Mouse (Mus musculus): ENCODE data around the gene Aox2. TPM values are rescaled to one million over a fixed set of nuclear protein-coding genes. Genes with fewer than 3 reads are reported as not detected.

The Aox2 gene
- polyA plus RNA-seq, 1 experiment from 2014 or later: 0.34 TPM

DNA sequence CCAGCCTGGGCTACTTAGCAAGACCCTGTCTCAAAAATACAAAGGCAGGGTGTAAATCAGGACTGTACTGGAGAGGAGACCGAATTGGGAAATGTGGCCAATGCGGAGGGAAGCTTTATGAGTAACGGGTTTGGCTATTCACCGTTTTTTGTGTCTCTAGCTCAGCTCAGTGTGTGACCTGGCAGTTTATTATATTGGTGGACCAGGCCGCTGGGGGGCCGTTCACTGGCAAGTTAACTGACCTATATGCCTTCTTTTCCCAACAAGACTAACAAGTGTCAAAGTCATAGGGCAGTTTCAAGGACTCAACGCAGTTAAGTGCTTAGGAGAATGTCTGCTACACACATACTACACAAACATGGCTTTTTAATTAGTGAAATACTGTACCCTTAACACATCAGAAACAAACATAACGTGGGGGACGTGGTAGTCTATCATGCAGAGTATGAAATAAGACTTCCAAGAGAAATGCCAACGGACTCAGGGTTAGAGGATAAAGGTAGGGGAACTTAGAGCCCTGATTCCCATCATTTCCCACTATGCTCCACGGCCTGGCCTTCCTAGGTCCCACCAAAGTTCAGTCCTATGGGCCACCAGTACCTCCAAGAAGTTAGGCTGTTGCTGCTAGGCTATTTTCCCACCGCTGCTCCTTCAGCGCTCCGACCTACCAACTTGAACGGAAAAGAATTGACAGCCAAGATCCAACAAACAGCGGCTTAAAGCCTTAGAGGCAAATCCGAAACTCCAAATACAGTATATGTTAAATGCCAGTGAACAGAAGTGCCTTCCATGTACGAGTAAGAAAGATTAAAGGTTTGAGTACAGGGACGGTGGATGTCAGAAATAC lies 113.5 kb downstream of the Aox2 start:
- no peak for ATAC-seq (ENCODE audit: insufficient number of reproducible peaks, insufficient read depth, low FRiP score, low TSS enrichment, low read depth)
- peak overlapping the region; percentile 99 for H3K27ac ChIP-seq

DNA sequence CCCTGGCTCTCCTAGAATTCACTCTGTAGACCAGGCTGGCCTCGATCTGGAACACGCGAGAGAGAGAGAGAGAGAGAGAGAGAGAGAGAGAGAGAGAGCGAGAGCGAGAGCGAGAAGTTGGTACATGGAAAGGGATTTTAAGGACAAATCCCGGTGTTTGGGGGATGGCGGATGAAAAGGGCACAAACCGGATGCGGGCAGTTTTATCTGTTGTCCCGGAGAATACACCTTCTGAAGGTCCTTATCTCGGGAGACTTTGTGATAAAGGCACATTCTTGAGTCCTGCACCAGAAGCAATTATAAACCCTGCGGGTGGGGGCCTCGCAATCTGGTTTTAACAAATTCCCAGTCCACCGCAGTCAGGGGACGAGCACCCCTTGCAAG lies 114.1 kb downstream of the Aox2 start:
- no peaks in the 10 kb centered on the region for H3K27me3 ChIP-seq
- H3K36me3 ChIP-seq: peaks cover 26% of the 10 kb centered on the region
- H3K4me2 ChIP-seq: peak overlapping the region; percentile 83
- ATAC-seq (ENCODE audit: insufficient number of reproducible peaks, insufficient read depth, low FRiP score, low TSS enrichment, low read depth): no peak
- H3K27ac ChIP-seq: peak overlapping the region; percentile 99
- peak overlapping the region; percentile 91 for H3K4me3 ChIP-seq
- H3K4me1 ChIP-seq: peaks cover 22% of the 10 kb centered on the region
- H3K9me3 ChIP-seq: no peaks in the 10 kb centered on the region
- 2% methylated on average over 16 of the region's 16 CpGs for WGBS
- peak overlapping the region; percentile 99 for H3K9ac ChIP-seq

More for the DNA sequence above, 113.5 kb downstream of the Aox2 start:
- H3K9ac ChIP-seq: peak overlapping the region; percentile 99
- H3K4me2 ChIP-seq: peak overlapping the region; percentile 83
- H3K27me3 ChIP-seq: no peaks in the 10 kb centered on the region
- no peaks in the 10 kb centered on the region for H3K9me3 ChIP-seq
- 43% methylated on average over 19 of the region's 19 CpGs for WGBS
- H3K4me1 ChIP-seq: peaks cover 22% of the 10 kb centered on the region
- peak overlapping the region; percentile 91 for H3K4me3 ChIP-seq
- peaks cover 20% of the 10 kb centered on the region for H3K36me3 ChIP-seq

DNA sequence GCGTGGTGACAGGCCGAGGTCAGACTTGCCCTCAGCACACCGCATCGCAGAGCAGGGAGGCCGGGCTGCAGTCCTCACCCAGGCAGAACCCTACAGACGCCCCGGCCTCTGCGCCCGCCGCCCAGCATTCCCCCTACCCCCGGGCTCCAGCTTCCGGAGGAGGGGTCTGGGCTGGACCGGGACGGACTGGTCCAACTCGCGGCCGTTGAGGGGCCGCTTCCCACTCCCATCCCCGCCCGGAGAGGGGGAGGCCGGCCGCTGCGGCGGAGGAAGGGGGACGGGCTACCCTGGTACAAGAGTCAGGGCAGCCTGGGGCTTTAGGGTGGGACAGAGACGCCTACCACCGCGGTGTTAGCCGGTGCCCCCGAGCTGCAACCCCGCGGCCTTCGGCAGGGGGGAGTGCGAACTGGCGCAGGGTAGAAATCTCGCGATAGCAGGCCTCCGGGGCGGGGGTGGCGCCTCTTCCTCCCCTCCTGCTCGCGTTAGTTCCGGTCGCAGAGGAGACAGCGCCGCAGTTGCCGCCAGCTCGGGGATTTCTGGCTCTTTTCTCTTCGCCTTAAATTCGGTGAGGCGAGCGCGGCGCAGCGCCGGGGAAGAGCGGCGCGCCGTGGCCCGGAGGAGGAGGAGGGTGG lies 114.6 kb downstream of the Aox2 start, which contains the start of gene Bzw1:
Gene Bzw1, plus strand, starts transcription at position 247 of the 632 bp plus-strand sequence.
- Histone ChIP-seq H3K9ac (peak within 1 kb of the TSS; percentile 99), H3K36me3 (peaks cover 31% of the 10 kb centered on the region), H3K4me2 (peak within 1 kb of the TSS; percentile 83), H3K27ac (peak within 1 kb of the TSS; percentile 99), H3K4me1 (peaks cover 22% of the 10 kb centered on the region), H3K4me3 (peak within 1 kb of the TSS; percentile 91), H3K9me3 (no peaks in the 10 kb centered on the region), H3K27me3 (no peaks in the 10 kb centered on the region)
- peak; percentile 97 for ATAC-seq (ENCODE audit: insufficient number of reproducible peaks, insufficient read depth, low FRiP score, low TSS enrichment, low read depth)
- under 1% methylated on average over 47 of the region's 61 CpGs for WGBS

DNA sequence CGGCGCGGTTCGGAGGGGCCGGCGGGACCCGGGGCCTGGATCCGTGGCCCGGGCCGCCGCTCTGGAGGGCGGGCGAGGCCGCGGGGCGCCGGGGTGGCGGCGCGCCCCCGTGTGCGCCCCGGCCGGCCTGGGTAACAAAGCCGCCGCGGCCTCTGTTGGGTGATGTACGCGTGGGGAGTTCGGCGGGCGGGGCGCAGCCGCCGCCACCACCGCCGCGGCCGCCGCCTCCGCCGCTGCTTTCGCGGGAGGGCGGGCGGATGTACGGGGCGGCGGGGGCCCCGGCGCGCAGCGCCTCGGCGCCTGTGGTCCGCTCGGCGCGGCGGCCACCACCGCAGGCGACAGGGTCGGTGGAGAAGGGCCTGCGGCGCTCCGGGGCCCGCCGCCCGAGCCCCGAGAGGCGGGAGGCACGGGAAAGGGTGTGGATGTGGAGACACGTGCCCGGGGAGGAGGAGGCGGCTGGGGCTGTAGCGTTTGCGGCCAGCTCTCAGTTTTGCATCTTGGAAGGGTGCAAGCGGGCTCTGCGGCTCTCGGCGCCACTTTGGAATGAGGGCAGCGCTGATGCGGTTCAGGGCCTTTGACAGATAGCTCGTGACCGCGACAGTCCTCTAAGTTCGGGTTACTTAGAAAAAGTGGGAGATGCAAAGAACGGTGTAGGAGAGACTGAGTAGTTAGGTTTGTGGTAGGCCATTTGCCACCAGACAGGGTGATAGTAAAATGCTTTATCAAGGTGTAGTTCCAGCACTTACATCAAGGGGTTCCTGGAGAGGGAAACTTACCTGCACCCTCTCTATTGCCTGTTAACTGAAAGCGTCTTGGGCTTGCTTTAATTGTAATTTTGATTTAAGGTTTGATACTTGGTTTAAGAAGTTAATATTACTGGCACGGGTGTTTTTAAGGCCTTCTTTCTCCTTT lies 115.4 kb downstream of the Aox2 start:
- peak; percentile 39 for ATAC-seq (ENCODE audit: insufficient number of reproducible peaks, insufficient read depth, low FRiP score, low TSS enrichment, low read depth)
- 2% methylated on average over 50 of the region's 90 CpGs for WGBS
- Histone ChIP-seq H3K9me3 (no peaks in the 10 kb centered on the region), H3K36me3 (peaks cover 39% of the 10 kb centered on the region), H3K4me3 (peak overlapping the region; percentile 91), H3K27me3 (no peaks in the 10 kb centered on the region), H3K4me1 (peaks cover 22% of the 10 kb centered on the region), H3K27ac (peak overlapping the region; percentile 99), H3K9ac (peak overlapping the region; percentile 99), H3K4me2 (peak overlapping the region; percentile 83)

DNA sequence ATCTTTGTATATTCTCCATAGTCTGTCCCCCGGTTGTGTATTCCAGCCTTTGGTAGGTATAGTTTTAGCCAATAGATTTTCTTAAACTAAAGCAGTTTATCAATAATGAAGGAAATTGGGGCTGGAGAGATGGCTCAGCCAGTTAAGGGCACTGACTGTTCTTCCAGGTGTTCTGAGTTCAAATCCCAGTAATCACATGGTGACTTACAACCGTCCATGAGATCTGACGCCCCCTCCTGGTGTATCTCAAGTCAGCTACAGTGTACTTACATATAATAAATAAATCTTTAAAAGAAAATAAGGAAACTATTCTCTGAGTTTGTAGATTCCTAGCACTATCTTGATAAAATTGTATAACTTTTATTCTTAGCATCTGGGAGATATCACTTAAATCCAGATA lies 117.2 kb downstream of the Aox2 start:
- H3K9ac ChIP-seq: no peak overlapping the region
- H3K27ac ChIP-seq: no peak overlapping the region
- H3K9me3 ChIP-seq: no peaks in the 10 kb centered on the region
- 90% methylated on average over 3 of the region's 3 CpGs for WGBS
- H3K4me3 ChIP-seq: no peak overlapping the region
- H3K4me2 ChIP-seq: no peak overlapping the region
- no peak for ATAC-seq (ENCODE audit: insufficient number of reproducible peaks, insufficient read depth, low FRiP score, low TSS enrichment, low read depth)
- H3K36me3 ChIP-seq: peaks cover 55% of the 10 kb centered on the region
- no peaks in the 10 kb centered on the region for H3K27me3 ChIP-seq
- H3K4me1 ChIP-seq: peaks cover 22% of the 10 kb centered on the region

DNA sequence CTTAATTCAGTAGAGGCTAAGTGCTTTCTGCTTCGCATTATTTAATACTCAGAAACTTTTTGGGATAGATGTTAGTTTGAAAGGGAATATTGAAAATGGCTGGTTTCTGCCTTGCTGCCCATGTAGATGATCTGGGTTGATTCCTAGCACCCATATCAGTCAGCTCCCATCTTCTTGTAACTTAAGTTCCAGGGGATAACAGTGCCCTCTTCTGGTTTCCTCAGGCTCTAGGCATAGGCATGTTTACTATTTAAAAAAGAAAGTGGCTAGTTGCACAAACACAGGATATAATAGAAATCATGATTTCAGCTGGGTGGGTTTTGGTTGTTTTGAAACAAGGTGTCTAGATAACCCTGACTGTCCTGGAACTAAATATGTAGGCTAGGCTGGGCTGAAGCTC lies 118.1 kb downstream of the Aox2 start:
- Histone ChIP-seq H3K4me1 (peaks cover 21% of the 10 kb centered on the region), H3K4me3 (no peak overlapping the region), H3K27me3 (no peaks in the 10 kb centered on the region), H3K4me2 (no peak overlapping the region), H3K36me3 (peaks cover 64% of the 10 kb centered on the region), H3K27ac (no peak overlapping the region), H3K9me3 (no peaks in the 10 kb centered on the region), H3K9ac (0 out of 2 replicates have a peak overlapping the region, but pooled peaks have one; percentile 16)
- 95% methylated on average over 1 of the region's 1 CpGs for WGBS
- no peak for ATAC-seq (ENCODE audit: insufficient number of reproducible peaks, insufficient read depth, low FRiP score, low TSS enrichment, low read depth)

DNA sequence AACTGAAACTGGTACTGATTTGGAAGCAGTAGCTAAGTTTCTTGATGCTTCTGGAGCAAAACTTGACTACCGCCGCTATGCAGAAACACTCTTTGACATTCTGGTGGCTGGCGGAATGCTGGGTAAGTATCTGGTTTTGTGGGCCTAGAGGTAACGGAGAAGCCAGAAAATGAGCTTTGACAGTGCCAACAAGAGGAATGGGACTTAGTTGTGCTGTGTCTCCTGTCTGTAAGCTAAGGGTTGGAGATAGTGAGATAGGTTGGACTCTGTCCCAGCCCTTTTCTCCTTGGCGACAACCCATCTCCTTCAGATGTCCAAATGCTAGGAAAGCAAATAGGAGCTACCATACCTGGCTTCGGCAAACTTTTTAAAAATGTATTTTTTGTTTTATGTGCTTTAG lies 119.6 kb downstream of the Aox2 start:
- no peak for ATAC-seq (ENCODE audit: insufficient number of reproducible peaks, insufficient read depth, low FRiP score, low TSS enrichment, low read depth)
- no peak overlapping the region for H3K27ac ChIP-seq
- peaks cover 12% of the 10 kb centered on the region; the same call in 1 of the 2 replicates for H3K4me1 ChIP-seq
- no peaks in the 10 kb centered on the region for H3K27me3 ChIP-seq
- H3K36me3 ChIP-seq: peaks cover 78% of the 10 kb centered on the region
- no peak overlapping the region for H3K9ac ChIP-seq
- H3K4me2 ChIP-seq: no peak overlapping the region
- H3K9me3 ChIP-seq: no peaks in the 10 kb centered on the region
- no peak overlapping the region for H3K4me3 ChIP-seq
- 94% methylated on average over 6 of the region's 6 CpGs for WGBS

DNA sequence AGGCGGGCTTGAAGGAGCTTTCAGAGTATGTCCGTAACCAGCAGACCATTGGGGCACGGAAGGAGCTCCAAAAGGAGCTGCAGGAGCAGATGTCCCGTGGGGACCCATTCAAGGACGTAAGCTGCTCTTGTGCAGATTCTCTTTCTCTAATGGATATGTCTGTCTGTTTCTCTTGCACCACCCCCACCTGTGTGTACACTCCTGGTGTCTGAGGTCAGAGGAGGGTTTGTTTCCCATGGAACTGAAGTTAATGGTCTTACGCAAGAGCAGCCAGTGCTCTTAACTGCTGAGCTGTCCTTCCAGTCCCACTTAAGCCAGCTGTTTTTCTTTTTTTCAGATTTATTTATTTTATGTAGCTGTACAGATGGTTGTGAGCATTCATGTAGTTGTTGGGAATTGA lies 123.3 kb downstream of the Aox2 start:
- no peaks in the 10 kb centered on the region for H3K9me3 ChIP-seq
- H3K4me1 ChIP-seq: no peaks in the 10 kb centered on the region
- H3K27me3 ChIP-seq: no peaks in the 10 kb centered on the region
- no peak overlapping the region for H3K9ac ChIP-seq
- ATAC-seq (ENCODE audit: insufficient number of reproducible peaks, insufficient read depth, low FRiP score, low TSS enrichment, low read depth): no peak
- WGBS: 88% methylated on average over 6 of the region's 6 CpGs
- H3K27ac ChIP-seq: no peak overlapping the region
- H3K36me3 ChIP-seq: peaks cover 88% of the 10 kb centered on the region
- no peak overlapping the region for H3K4me2 ChIP-seq
- H3K4me3 ChIP-seq: no peak overlapping the region

DNA sequence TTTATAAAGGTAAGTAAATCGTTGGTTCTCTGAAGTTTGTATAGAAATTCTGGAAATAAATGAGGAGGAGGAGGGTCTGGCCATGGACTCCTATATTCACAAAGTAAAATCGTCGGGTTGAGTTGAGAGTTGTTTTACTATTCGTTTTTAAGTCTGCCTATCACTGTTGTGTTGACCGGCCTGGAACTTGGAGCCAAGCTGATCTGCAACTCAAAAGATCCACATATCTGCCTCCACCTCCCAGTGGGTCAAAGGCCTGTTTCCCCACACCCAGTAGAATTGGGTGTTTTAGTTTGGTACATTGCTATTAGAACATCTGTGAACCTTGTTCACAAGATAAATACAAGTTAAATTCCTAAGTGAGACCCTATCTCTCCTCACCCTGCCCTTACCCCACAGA lies 125.6 kb downstream of the Aox2 start:
- Histone ChIP-seq H3K9ac (no peak overlapping the region), H3K27me3 (no peaks in the 10 kb centered on the region), H3K9me3 (no peaks in the 10 kb centered on the region), H3K4me1 (no peaks in the 10 kb centered on the region), H3K27ac (no peak overlapping the region), H3K36me3 (peaks cover 83% of the 10 kb centered on the region), H3K4me3 (no peak overlapping the region), H3K4me2 (no peak overlapping the region)
- WGBS: 95% methylated on average over 5 of the region's 5 CpGs
- ATAC-seq (ENCODE audit: insufficient number of reproducible peaks, insufficient read depth, low FRiP score, low TSS enrichment, low read depth): no peak

DNA sequence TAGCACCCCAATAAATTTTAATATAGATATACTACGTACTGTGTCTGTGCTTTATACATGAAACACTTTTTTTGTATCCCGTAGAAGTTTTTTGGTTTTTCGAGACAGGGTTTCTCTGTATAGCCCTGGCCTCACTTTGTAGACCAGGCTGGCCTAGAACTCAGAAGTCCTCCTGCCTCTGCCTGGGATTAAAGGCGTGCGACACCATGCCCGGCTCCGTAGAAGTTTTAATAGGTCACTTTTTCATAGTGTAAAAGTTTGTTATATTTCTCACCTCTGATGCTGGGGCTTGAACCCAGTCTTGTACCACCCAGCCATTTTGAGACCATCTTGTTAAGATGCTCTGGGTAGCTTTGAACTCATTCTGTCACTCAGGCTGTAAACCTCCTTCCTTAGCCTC lies 129.2 kb downstream of the Aox2 start:
- H3K4me3 ChIP-seq: no peak overlapping the region
- H3K4me1 ChIP-seq: no peaks in the 10 kb centered on the region
- no peaks in the 10 kb centered on the region for H3K9me3 ChIP-seq
- no peak for ATAC-seq (ENCODE audit: insufficient number of reproducible peaks, insufficient read depth, low FRiP score, low TSS enrichment, low read depth)
- no peak overlapping the region for H3K4me2 ChIP-seq
- peaks cover 77% of the 10 kb centered on the region for H3K36me3 ChIP-seq
- H3K27me3 ChIP-seq: no peaks in the 10 kb centered on the region
- H3K27ac ChIP-seq: no peak overlapping the region
- no peak overlapping the region for H3K9ac ChIP-seq
- 97% methylated on average over 7 of the region's 7 CpGs for WGBS

DNA sequence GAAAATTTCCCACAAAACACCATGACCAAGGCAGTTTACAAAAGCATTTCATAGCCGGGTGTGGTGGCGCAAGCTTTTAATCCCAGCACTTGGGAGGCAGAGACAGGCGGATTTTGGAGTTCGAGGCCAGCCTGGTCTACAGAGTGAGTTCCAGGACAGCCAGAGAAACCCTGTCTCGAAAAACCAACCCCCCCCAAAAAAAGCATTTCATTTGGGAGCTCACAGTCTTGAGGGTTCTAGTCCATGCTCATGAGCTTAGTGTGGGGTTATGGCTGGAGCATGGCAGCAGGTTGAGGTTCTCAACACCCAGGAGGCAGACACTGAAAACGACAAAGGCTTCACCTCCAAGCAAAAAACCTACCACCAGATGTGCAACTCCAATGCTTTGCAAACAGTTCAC lies 130.0 kb downstream of the Aox2 start:
- Histone ChIP-seq H3K4me1 (no peaks in the 10 kb centered on the region), H3K27me3 (no peaks in the 10 kb centered on the region), H3K36me3 (peaks cover 77% of the 10 kb centered on the region), H3K4me2 (no peak overlapping the region), H3K27ac (no peak overlapping the region), H3K9ac (no peak overlapping the region), H3K9me3 (no peaks in the 10 kb centered on the region), H3K4me3 (no peak overlapping the region)
- ATAC-seq (ENCODE audit: insufficient number of reproducible peaks, insufficient read depth, low FRiP score, low TSS enrichment, low read depth): no peak
- WGBS: 82% methylated on average over 6 of the region's 6 CpGs

All from embryonic facial prominence, embryonic 13.5 days (tissue).